Mouse (Mus musculus) forebrain, embryonic 15.5 days (tissue): Measurements from ENCODE around the gene Sugt1. TPM values are rescaled to one million over a fixed set of nuclear protein-coding genes. Genes with fewer than 3 reads are reported as not detected.

Experiments used
- ATAC-seq: fragments of 200-750 bp; cut with Nextera tagmentation; replicated peaks from 2 replicates; pipeline ENCODE4 v1.8.0; 2017; ENCODE audit warnings: mild to moderate bottlenecking, moderate TSS enrichment, moderate library complexity
- H3K27ac ChIP-seq: fragments of 300-500 bp; sonication (generic); replicated peaks from 2 replicates; pipeline ENCODE4 v1.5.1; 2015; ENCODE audit warnings: mild to moderate bottlenecking, inconsistent platforms
- H3K27me3 ChIP-seq: fragments of 300-500 bp; sonication (generic); 2 replicates; pipeline ENCODE4 v1.6.1; 2015; ENCODE audit warnings: inconsistent platforms
- H3K36me3 ChIP-seq: fragments of 300-500 bp; sonication (generic); 2 replicates; pipeline ENCODE4 v1.6.1; 2015; ENCODE audit warnings: mild to moderate bottlenecking, inconsistent platforms
- H3K4me1 ChIP-seq: fragments of 300-500 bp; sonication (generic); 2 replicates; pipeline ENCODE4 v1.6.1; 2015; ENCODE audit warnings: inconsistent platforms
- H3K4me2 ChIP-seq: fragments of 300-500 bp; sonication (generic); replicated peaks from 2 replicates; pipeline ENCODE4 v1.6.1; 2015; ENCODE audit warnings: mild to moderate bottlenecking, inconsistent platforms
- H3K4me3 ChIP-seq: fragments of 300-500 bp; sonication (generic); 2 replicates; pipeline ENCODE4 v1.5.1; 2015; ENCODE audit warnings: mild to moderate bottlenecking, inconsistent platforms
- H3K9ac ChIP-seq: fragments of 300-500 bp; sonication (generic); replicated peaks from 2 replicates; pipeline ENCODE4 v1.6.1; 2015; ENCODE audit warnings: mild to moderate bottlenecking, inconsistent platforms
- H3K9me3 ChIP-seq: fragments of 300-500 bp; sonication (generic); 2 replicates; pipeline ENCODE4 v1.6.1; 2016; ENCODE audit warnings: inconsistent platforms
- WGBS: fragments of 180-500 bp; shearing (Covaris S2); methylation state at CpG from one replicate; pipeline ENCODE4 v1.1.7; 2015; ENCODE audit warnings: mixed read lengths; 5-methylcytosine and 5-hydroxymethylcytosine counted together
- polyA plus RNA-seq: library from polyadenylated mRNA; unstranded; fragments of >200 nt; fragmentation: Nextera tagmentation; extraction: Ambion mirVana; gene quantifications from 2 replicates; pipeline ENCODE4 v1.2.1, GENCODE M21; 2015

Gene Sugt1
- 116 and 122 TPM in 2 replicates for polyA plus RNA-seq

DNA sequence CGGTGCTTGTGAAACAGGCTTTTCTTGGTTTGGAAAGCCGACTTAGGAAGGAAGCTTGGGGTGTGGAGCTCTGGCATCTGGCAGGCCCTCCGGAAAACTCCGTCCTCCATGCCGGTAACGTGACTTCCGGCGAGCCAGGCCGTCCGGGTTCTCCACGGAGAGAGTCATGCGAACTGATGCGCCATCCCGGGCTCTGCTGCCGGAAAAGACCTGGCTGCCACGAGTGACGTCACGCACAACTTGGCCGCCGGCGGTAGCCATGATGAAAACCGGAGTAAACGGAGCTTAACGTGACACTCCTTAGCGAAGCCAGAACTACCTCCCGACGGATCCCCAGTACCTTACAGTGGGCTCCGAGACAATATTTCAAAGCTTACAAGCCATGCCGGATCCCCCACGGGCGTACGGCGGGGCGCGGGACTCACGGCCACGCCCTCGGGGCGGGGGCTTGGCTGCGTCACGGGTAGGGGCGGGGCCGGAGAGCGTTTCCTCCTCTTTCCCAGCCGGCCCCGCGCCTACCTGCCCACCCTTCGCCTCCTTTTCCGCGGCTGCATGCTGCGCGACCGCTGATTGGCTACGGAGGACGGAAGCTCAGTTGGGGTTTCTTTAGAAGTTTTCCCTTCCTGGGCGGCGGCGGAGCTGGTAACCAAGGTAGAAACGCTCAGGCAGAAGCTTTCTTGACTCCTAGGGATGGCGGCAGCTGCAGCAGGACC, at the start of gene Sugt1:
TSS of gene Sugt1 (plus strand) at position 553 of the 713 bp plus-strand sequence.
- H3K36me3 ChIP-seq = no peaks in the 10 kb centered on the region
- H3K9ac ChIP-seq = peak within 1 kb of the TSS; percentile 63
- H3K27me3 ChIP-seq = no peaks in the 10 kb centered on the region
- peaks cover 18% of the 10 kb centered on the region for H3K4me1 ChIP-seq
- H3K4me3 ChIP-seq = peak within 1 kb of the TSS; percentile 59
- peak within 1 kb of the TSS; percentile 88 for H3K4me2 ChIP-seq
- under 1% methylated on average over 60 of the region's 60 CpGs for whole genome bisulfite sequencing
- peak; percentile 98 for ATAC-seq
- H3K27ac ChIP-seq = peak within 1 kb of the TSS; percentile 98
- no peaks in the 10 kb centered on the region for H3K9me3 ChIP-seq

DNA sequence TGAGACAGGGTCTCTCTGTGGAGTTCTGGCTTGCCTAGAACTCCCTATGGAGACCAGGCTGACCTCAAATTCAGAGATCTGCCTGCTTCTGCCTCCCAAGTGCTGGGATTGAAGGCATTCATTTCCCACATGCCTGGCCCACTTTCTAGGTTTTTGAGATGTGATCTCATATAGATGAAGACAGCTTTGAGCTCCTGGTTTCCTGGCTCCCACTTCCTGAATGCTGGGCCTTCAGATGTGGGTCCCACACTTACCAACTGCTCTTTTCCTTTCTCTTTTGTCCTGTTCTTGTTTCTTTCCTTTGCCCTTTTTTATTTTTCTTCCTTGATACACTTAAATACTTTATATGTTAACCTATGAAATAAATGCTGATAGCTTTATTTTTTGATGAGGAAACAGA, 49.6 kb upstream of the Sugt1 start:
- H3K9me3 ChIP-seq = no peaks in the 10 kb centered on the region
- H3K27me3 ChIP-seq = no peaks in the 10 kb centered on the region
- no peaks in the 10 kb centered on the region for H3K4me1 ChIP-seq
- no peak overlapping the region for H3K4me2 ChIP-seq
- H3K36me3 ChIP-seq = no peaks in the 10 kb centered on the region
- no peak overlapping the region for H3K27ac ChIP-seq
- no peak for ATAC-seq
- no peak overlapping the region for H3K4me3 ChIP-seq
- H3K9ac ChIP-seq = no peak overlapping the region

DNA sequence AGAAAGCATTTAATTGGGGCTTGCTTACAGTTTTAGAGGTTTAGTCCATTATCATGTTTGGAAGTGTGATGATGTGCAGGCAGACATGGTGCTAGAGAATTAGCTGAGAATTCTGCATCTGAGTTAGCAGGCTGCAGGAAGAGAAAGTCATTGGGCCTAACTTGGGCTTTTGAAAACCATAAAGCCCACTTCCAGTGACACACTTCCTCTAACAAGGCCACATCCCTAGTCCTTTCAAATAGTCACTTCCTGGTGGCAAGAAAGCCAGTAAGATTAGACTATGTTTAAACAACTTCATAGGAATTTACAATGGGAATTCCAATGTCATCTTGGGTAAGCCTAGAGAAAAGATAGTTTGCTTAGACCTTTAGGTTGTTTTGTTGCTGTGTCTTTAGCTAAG, 45.9 kb upstream of the Sugt1 start:
- H3K9ac ChIP-seq = no peak overlapping the region
- ATAC-seq = no peak
- H3K4me3 ChIP-seq = no peak overlapping the region
- no peaks in the 10 kb centered on the region for H3K4me1 ChIP-seq
- no peak overlapping the region for H3K4me2 ChIP-seq
- no peaks in the 10 kb centered on the region for H3K9me3 ChIP-seq
- no peaks in the 10 kb centered on the region for H3K36me3 ChIP-seq
- no peaks in the 10 kb centered on the region for H3K27me3 ChIP-seq
- H3K27ac ChIP-seq = no peak overlapping the region

DNA sequence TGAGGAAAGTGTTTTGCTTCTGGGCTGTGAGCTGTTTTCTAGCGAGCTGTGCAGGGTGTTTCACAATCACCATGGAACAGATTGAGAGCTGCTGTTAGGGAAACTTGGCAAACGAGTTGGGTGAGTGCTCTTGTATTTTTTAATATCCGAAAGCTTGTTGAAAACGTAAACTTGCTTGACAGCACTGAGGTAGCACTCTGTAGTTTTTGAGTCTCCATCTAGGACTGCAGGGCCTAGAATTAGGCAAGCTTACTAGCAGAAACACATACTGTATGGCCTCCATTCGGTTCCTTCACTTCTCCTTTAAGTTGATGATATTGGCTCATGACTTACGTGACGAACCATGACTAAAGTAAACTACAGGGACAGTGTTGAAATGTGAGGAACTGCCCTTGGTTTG, 38.1 kb upstream of the Sugt1 start:
- Histone ChIP-seq H3K36me3 (no peaks in the 10 kb centered on the region), H3K4me2 (no peak overlapping the region), H3K27me3 (no peaks in the 10 kb centered on the region), H3K9ac (no peak overlapping the region), H3K9me3 (no peaks in the 10 kb centered on the region), H3K4me1 (no peaks in the 10 kb centered on the region), H3K27ac (no peak overlapping the region), H3K4me3 (no peak overlapping the region)
- 80% methylated on average over 7 of the region's 7 CpGs for WGBS
- no peak for ATAC-seq

DNA sequence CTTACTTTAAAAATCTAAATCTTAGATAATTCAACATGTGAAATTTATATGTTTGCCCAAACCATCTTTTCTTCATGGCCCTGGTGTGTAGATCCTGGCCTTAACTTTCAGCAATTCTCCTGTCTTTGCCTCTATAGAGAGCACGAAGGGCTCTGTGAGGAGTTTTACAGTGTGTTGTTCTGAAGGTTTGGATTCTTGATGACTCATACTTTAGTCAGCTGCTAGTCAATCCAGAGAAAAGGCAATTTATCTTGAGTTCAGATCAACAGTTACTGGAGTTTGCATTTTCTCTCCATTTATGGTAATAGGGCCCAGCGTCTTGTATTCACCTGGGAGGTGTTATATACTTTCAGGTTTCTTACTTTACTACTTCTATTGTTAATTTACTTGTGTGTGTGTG, 35.6 kb upstream of the Sugt1 start:
- Histone ChIP-seq H3K27ac (no peak overlapping the region), H3K4me1 (no peaks in the 10 kb centered on the region), H3K27me3 (no peaks in the 10 kb centered on the region), H3K36me3 (no peaks in the 10 kb centered on the region), H3K9ac (no peak overlapping the region), H3K4me3 (no peak overlapping the region), H3K9me3 (no peaks in the 10 kb centered on the region), H3K4me2 (no peak overlapping the region)
- no peak for ATAC-seq
- 95% methylated on average over 2 of the region's 2 CpGs for WGBS

DNA sequence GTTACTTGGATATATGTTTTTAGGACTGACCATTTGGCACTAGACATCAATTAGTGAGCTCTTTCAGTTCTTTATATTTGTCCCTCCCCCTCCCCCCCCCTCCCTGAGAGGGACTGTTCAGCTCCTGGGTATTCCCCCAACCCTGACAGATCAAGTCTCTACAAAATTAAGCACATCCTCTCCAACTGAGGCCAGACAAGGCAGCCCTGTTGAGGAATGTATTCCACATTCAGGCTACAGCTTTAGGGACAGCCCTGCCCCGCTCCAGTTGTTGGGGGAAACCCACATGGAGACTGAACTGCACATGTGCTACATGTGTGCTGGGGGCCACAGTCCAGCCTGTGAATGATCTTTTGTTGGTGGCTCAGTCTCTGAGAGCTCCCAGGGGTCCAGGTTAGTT, 34.6 kb upstream of the Sugt1 start:
- 100% methylated on average over 1 of the region's 1 CpGs for WGBS
- Histone ChIP-seq H3K36me3 (no peaks in the 10 kb centered on the region), H3K9ac (no peak overlapping the region), H3K4me3 (no peak overlapping the region), H3K4me2 (no peak overlapping the region), H3K27me3 (no peaks in the 10 kb centered on the region), H3K4me1 (no peaks in the 10 kb centered on the region), H3K9me3 (no peaks in the 10 kb centered on the region), H3K27ac (no peak overlapping the region)
- ATAC-seq = no peak

DNA sequence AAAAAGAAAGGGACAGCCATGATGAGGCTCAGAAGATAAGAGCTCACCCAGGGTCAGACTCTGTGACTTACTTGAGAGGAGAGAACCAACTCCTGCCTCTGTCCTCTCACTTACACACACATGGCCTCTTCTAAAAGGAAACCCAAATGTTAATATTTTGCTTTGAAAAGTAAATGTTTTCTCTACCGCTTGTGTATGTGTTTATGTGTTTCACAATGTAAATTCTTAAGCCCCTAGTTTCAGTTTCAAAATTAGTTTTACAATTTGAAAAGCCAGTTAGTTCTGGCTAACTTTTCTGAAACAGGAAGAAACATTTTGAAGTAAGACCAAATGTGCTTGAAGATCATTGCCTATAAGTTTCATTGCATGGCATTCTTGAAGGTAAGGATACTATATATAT, 29.7 kb upstream of the Sugt1 start:
- no peaks in the 10 kb centered on the region for H3K9me3 ChIP-seq
- H3K27ac ChIP-seq = no peak overlapping the region
- ATAC-seq = no peak
- 90% methylated on average over 1 of the region's 1 CpGs for WGBS
- no peaks in the 10 kb centered on the region for H3K27me3 ChIP-seq
- no peaks in the 10 kb centered on the region for H3K4me1 ChIP-seq
- no peak overlapping the region for H3K4me2 ChIP-seq
- no peaks in the 10 kb centered on the region for H3K36me3 ChIP-seq
- no peak overlapping the region for H3K4me3 ChIP-seq
- H3K9ac ChIP-seq = no peak overlapping the region

DNA sequence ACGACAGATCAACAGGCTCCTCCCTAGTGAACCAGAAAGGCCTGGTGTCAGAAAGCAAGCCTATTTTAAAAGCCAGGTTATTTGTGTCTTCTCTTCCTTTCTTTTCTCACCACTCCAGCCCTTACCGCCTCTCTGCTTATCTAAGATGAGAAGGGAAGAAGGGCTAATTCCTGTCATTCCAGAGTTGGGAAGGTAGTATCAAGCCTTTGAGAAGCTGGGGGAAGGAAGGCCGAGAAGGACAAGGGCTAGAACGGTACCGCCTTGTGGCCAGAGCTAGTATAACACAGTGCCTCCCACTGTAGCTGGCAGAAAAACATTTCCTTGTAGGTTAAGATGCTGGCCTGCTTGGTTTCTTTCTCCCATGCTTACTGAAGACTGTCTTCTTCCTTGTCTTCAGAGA, 24.7 kb upstream of the Sugt1 start:
- ATAC-seq = no peak
- Histone ChIP-seq H3K27me3 (no peaks in the 10 kb centered on the region), H3K27ac (no peak overlapping the region), H3K4me3 (no peak overlapping the region), H3K4me1 (no peaks in the 10 kb centered on the region), H3K9ac (no peak overlapping the region), H3K4me2 (no peak overlapping the region), H3K9me3 (no peaks in the 10 kb centered on the region), H3K36me3 (no peaks in the 10 kb centered on the region)
- 33% methylated on average over 5 of the region's 5 CpGs for WGBS

DNA sequence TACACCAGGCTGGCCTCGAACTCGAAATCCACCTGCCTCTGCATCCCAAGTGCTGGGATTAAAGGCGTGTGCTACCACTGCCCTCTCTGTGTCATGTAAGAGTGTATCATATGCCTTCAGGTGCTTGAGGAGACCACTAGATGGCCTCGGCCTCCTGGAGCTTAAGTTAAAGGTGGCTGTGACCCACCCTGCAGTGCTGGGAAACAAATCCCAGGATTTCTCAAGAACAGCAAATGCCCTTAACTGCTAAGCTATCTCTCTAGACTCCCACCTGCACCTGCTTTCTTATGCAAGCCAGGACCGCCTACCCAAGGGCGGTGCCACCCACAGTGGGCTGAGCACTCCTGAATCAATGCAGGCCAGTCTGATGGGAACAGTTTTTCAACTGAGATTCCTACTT, 22.7 kb upstream of the Sugt1 start:
- H3K4me3 ChIP-seq = no peak overlapping the region
- H3K9ac ChIP-seq = no peak overlapping the region
- no peaks in the 10 kb centered on the region for H3K27me3 ChIP-seq
- 66% methylated on average over 6 of the region's 6 CpGs for WGBS
- H3K9me3 ChIP-seq = no peaks in the 10 kb centered on the region
- no peaks in the 10 kb centered on the region for H3K36me3 ChIP-seq
- H3K27ac ChIP-seq = no peak overlapping the region
- ATAC-seq = no peak
- no peaks in the 10 kb centered on the region for H3K4me1 ChIP-seq
- no peak overlapping the region for H3K4me2 ChIP-seq

DNA sequence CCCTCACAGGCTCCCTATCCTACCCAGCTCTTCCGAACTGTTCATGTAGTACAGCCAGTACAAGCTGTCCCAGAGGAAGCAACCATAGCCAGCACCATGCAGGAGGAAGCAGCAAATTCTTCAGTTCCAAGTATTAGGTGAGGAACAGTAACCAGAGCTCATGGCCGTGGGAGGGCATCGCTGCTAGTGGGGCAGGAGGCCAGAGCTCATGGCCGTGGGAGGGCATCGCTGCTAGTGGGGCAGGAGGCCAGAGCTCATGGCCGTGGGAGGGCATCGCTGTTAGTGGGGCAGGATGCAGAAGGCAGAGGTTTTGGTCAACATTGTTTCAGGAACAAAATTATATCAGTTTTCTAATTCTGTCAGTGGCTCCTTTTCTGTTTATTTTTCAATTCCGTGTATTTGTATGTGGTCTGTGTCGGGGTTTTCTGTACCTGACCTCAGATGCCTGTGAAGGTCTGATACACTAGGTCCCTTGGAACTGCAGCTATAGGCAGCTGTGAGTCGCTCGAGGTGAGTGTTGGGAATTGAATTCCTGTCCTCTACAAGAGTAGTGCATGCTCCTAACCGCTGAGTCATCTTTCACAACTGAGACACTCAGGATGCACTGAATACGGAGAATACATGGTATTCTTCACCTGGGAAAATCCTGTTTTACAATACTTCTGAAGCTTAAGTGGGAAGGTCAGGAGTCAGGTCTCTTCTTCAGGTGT, 13.9 kb upstream of the Sugt1 start:
- no peaks in the 10 kb centered on the region for H3K9me3 ChIP-seq
- H3K36me3 ChIP-seq = no peaks in the 10 kb centered on the region
- H3K4me2 ChIP-seq = no peak overlapping the region
- WGBS = 94% methylated on average over 13 of the region's 13 CpGs
- no peak overlapping the region for H3K4me3 ChIP-seq
- no peaks in the 10 kb centered on the region for H3K4me1 ChIP-seq
- H3K9ac ChIP-seq = no peak overlapping the region
- no peak overlapping the region for H3K27ac ChIP-seq
- no peak for ATAC-seq
- H3K27me3 ChIP-seq = no peaks in the 10 kb centered on the region

DNA sequence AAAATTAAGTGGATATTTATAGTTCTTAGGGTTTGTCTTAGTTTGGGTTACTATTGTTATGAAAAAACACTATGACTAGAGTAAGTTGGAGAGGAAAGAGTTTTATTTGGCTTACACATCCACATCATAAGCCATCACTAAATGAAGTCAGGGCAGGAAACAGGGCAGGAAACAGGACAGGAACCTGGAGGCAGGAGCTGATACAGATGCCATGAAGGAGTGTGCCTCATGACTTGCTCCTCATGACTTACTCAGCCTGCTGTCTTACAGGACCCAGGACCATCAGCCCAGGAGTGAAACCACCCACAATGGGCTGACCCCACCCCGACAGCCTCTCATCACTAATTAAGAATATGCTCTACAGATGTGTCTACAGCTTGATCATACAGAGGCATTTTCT, 13.1 kb upstream of the Sugt1 start:
- no peak overlapping the region for H3K4me2 ChIP-seq
- H3K4me3 ChIP-seq = no peak overlapping the region
- no peak overlapping the region for H3K9ac ChIP-seq
- H3K27ac ChIP-seq = no peak overlapping the region
- no peaks in the 10 kb centered on the region for H3K36me3 ChIP-seq
- ATAC-seq = no peak
- H3K27me3 ChIP-seq = no peaks in the 10 kb centered on the region
- WGBS = 76% methylated on average over 1 of the region's 1 CpGs
- H3K4me1 ChIP-seq = no peaks in the 10 kb centered on the region
- no peaks in the 10 kb centered on the region for H3K9me3 ChIP-seq

DNA sequence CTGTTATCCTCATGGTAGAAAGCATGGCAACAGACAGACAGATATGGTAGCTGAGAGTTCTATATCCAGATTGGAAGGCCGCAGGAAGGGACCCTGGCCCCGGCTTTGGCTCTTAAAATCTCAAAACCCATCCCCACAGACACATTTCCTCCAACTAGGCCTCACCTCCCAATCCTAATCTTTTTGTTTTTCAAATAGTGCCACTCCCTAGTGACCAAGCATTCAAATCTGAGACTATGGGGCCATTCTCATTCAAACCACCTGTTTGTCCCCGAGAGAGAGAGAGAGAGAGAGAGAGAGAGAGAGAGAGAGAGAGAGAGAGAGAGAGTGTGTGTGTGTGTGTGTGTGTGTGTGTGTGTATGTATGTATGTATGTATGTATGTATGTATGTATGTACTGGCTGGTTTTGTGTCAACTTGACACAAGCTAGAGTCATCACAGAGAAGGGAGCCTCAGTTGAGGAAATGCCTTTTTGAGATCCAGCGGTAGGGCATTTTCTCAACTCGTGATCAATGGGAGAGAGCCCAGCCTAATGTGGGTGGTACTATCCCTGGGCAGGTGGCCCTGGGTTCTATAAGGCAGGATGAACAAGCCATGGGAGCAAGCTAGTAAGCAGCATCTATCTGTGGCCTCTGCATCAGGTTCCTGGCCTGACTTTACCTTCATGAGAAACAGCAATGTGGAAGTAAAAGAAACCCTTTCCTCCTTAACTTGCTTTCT, 3.8 kb upstream of the Sugt1 start:
- Histone ChIP-seq H3K4me1 (peaks cover 8% of the 10 kb centered on the region), H3K4me2 (no peak overlapping the region), H3K9me3 (no peaks in the 10 kb centered on the region), H3K27me3 (no peaks in the 10 kb centered on the region), H3K4me3 (no peak overlapping the region), H3K36me3 (no peaks in the 10 kb centered on the region), H3K27ac (no peak overlapping the region), H3K9ac (no peak overlapping the region)
- 83% methylated on average over 5 of the region's 5 CpGs for WGBS
- no peak for ATAC-seq
